ENCODE assay signal across 8 mouse cellular contexts in genomic region chr10:69535123-69535930, GRCm38 (mm10).
DNase-seq lines count a peak whose midpoint lies in the region; ATAC-seq and TF ChIP-seq lines count a peak whose summit lies in the region.

No protein-coding gene starts in this region.

- TF ChIP-seq EP300 in heart, adult 2 months (IDR thresholded peaks at IDR 0.05; ENCODE audit: insufficient read depth, low read depth, low read length) = no peak

- no peaks in the 10 kb centered on the region for H3K27me3 ChIP-seq in heart, adult 2 months (ENCODE audit: control insufficient read depth, insufficient read depth, low read length)
- no peaks in the 10 kb centered on the region for H3K27me3 ChIP-seq in limb, embryonic 13.5 days

- no peak for TF ChIP-seq CTCF in heart, adult 2 months (IDR thresholded peaks at IDR 0.05)

- peak overlapping the region; percentile 72 for H3K4me2 ChIP-seq in limb, embryonic 13.5 days (replicated peaks)

- ATAC-seq in limb, embryonic 13.5 days (ENCODE audit: low FRiP score, low read depth) = peak; percentile 21; the same call in 1 of the 2 replicates
- no peak for ATAC-seq in inflammation-experienced regulatory T-cells, adult 6 months

- H3K27ac ChIP-seq in heart, adult 2 months = peak overlapping the region; percentile 64
- H3K27ac ChIP-seq in limb, embryonic 13.5 days = no peak overlapping the region

- H3K9ac ChIP-seq in heart, adult 2 months (ENCODE audit: low read depth, low read length) = no peak overlapping the region
- peak overlapping the region; percentile 72 for H3K9ac ChIP-seq in limb, embryonic 13.5 days

- peak; percentile 32 for DNase-seq in brain, embryonic 18.5 days (ENCODE audit: low read depth, low spot score)
- peak; percentile 54 for DNase-seq in embryo, embryonic 10.5 days (ENCODE audit: low spot score)
- peak; percentile 40 to 59 for DNase-seq in heart, adult 2 months
- peak; percentile 58 for DNase-seq in kidney, adult 18-20 months
- peak; percentile 23 for DNase-seq in right cerebral cortex, adult 18-20 months
- no peak for DNase-seq in thymus, postnatal 0 days (ENCODE audit: low spot score)

- H3K9me3 ChIP-seq in limb, embryonic 13.5 days = no peaks in the 10 kb centered on the region

- peak overlapping the region; percentile 48 for H3K4me3 ChIP-seq in heart, adult 2 months
- H3K4me3 ChIP-seq in limb, embryonic 13.5 days = peak overlapping the region; percentile 50

- intact Hi-C loops in heart, adult 2 months (cut with DNase I) = loop anchor here (2.0 to 10.0 kb wide), 3 partner anchors 37 to 249 kb away; no protein-coding TSS in a partner anchor

- H3K79me2 ChIP-seq in heart, adult 2 months (replicated peaks; ENCODE audit: control insufficient read depth, insufficient read depth, low read length) = no peaks in the 10 kb centered on the region

- H3K36me3 ChIP-seq in heart, adult 2 months (ENCODE audit: control insufficient read depth, insufficient read depth, low read length) = no peaks in the 10 kb centered on the region
- H3K36me3 ChIP-seq in limb, embryonic 13.5 days = no peaks in the 10 kb centered on the region

- no peak for TF ChIP-seq POLR2A in heart, adult 2 months (IDR thresholded peaks at IDR 0.05; ENCODE audit: insufficient read depth, low read depth, low read length)

- 38% methylated on average over 15 of the region's 15 CpGs for WGBS in heart, adult 2 months
- 30% methylated on average over 15 of the region's 15 CpGs for WGBS in limb, embryonic 13.5 days

- H3K4me1 ChIP-seq in heart, adult 2 months (ENCODE audit: control insufficient read depth, insufficient read depth, low read length) = no peaks in the 10 kb centered on the region
- peaks cover 26% of the 10 kb centered on the region for H3K4me1 ChIP-seq in limb, embryonic 13.5 days
